Mouse (Mus musculus) CH12.LX (cell line): ENCODE measurements around the gene Scfd1.

Source experiments
- CTCF ChIP-seq, 2 experiments: IDR thresholded peaks in 1 of 2; conservative IDR thresholded peaks in 1 of 2; 2 replicates each; pipeline ENCODE4 v1.5.1; 2011 to 2012; ENCODE audit warnings: low read depth in 2 of 2, low read length in 2 of 2, improper control_type of control experiment in 1 of 2, inconsistent platforms in 1 of 2, mild to moderate bottlenecking in 1 of 2, moderate library complexity in 1 of 2
- MYC ChIP-seq: IDR thresholded peaks from 2 replicates; pipeline ENCODE4 v1.6.1; 2011; ENCODE audit warnings: low read depth, mild to moderate bottlenecking, improper control_type of control experiment, low read length

DNA sequence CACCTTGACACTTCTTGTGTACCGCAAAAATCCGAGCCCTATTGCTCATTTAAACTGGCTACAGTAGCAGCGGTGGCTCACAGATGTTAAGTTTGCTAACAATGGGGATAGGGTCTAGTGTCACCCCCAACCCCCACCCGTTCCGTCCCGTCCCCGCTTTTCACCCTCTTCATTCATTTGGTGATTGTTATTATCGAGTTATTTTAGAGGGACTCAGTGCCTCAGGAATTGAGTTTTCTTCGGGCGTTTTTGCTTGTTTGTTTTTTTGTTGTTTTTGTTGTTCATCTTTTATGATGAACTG, 28.7 kb upstream of the Scfd1 start:
- TF ChIP-seq MYC (no peak), CTCF (conservative IDR thresholded peaks at IDR 0.05 in 1 of 2, IDR thresholded peaks at IDR 0.05 in 1 of 2; ENCODE audit: low read depth in 2 of 2, low read length in 2 of 2) (no peak)
